Mouse (Mus musculus) heart, embryonic 13.5 days (tissue): Measurements from ENCODE around the gene St3gal6. TPM values are rescaled to one million over a fixed set of nuclear protein-coding genes. Genes with fewer than 3 reads are reported as not detected.

Experiments used
- polyA plus RNA-seq: library from polyadenylated mRNA; unstranded; fragments of >200 nt; fragmentation: Nextera tagmentation; extraction: Ambion mirVana; gene quantifications from 2 replicates; pipeline ENCODE4 v1.2.1, GENCODE M21; 2015

Gene St3gal6
- polyA plus RNA-seq, 1 experiment from 2014 or later = 13.8 TPM

Other genes starting within 250 kb of the St3gal6 start
- gene Dcbld2, start 115.8 kb downstream of the St3gal6 start, polyA plus RNA-seq = 8.0 and 8.5 TPM in 2 replicates
- not detected in 2 replicates for gene Gm813, start 92.7 kb upstream of the St3gal6 start, polyA plus RNA-seq
- gene E330017A01Rik, start 114.5 kb upstream of the St3gal6 start, polyA plus RNA-seq = not detected in 2 replicates
- 26.9 and 37.8 TPM in 2 replicates for gene Cpox, start 146.0 kb upstream of the St3gal6 start, polyA plus RNA-seq
- gene Gpr15, start 194.8 kb upstream of the St3gal6 start, polyA plus RNA-seq = not detected in 2 replicates
- gene Cldnd1, start 203.7 kb upstream of the St3gal6 start, polyA plus RNA-seq = 96.1 and 103 TPM in 2 replicates
- gene Olfr172, start 238.9 kb upstream of the St3gal6 start, polyA plus RNA-seq = not detected in 2 replicates